Mouse (Mus musculus) MEL (cell line): ENCODE results near the gene Cd47.

Experiments
- CTCF ChIP-seq, 3 experiments: IDR thresholded peaks in 2 of 3; conservative IDR thresholded peaks in 1 of 3; 2 replicates each; pipeline ENCODE4 v1.5.1; 2011 to 2012; ENCODE audit warnings: low read length in 3 of 3, low read depth in 2 of 3, mild to moderate bottlenecking in 2 of 3, improper control_type of control experiment in 1 of 3, inconsistent platforms in 1 of 3, mixed read lengths in 1 of 3, moderate library complexity in 1 of 3; ENCODE audit not compliant: control insufficient read depth in 1 of 3, insufficient read depth in 1 of 3, poor library complexity in 1 of 3, severe bottlenecking in 1 of 3
- E2F4 ChIP-seq: IDR thresholded peaks from 2 replicates; pipeline ENCODE4 v1.6.1; 2011; ENCODE audit warnings: low read depth, low read length, improper control_type of control experiment, borderline replicate concordance
- ETS1 ChIP-seq: IDR thresholded peaks from 2 replicates; pipeline ENCODE4 v1.6.1; 2012; ENCODE audit warnings: low read depth, mild to moderate bottlenecking, inconsistent platforms, low read length, improper control_type of control experiment, moderate library complexity
- GABPA ChIP-seq: IDR thresholded peaks from 2 replicates; pipeline ENCODE4 v1.6.1; 2012; ENCODE audit warnings: low read depth, mild to moderate bottlenecking, inconsistent platforms, low read length, improper control_type of control experiment, moderate library complexity
- HCFC1 ChIP-seq: IDR thresholded peaks from 2 replicates; pipeline ENCODE4 v1.6.1; 2012; ENCODE audit warnings: low read depth, mild to moderate bottlenecking, inconsistent platforms, low read length, improper control_type of control experiment, moderate library complexity
- MAX ChIP-seq: IDR thresholded peaks from 2 replicates; pipeline ENCODE4 v1.6.1; 2011; ENCODE audit warnings: low read length, improper control_type of control experiment
- MAZ ChIP-seq: IDR thresholded peaks from 2 replicates; pipeline ENCODE4 v1.6.1; 2012; ENCODE audit warnings: low read depth, mild to moderate bottlenecking, inconsistent platforms, low read length, improper control_type of control experiment
- POLR2A ChIP-seq, 2 experiments: IDR thresholded peaks; 2 replicates each; pipeline ENCODE4 v1.6.1; 2011 to 2012; ENCODE audit warnings: low read length in 2 of 2, mild to moderate bottlenecking in 2 of 2, control low read depth in 1 of 2, improper control_type of control experiment in 1 of 2, low read depth in 1 of 2, moderate library complexity in 1 of 2; ENCODE audit not compliant: control insufficient read depth in 1 of 2, insufficient read depth in 1 of 2, poor library complexity in 1 of 2
- RCOR1 ChIP-seq: IDR thresholded peaks from 2 replicates; pipeline ENCODE4 v1.6.1; 2012; ENCODE audit warnings: low read depth, mild to moderate bottlenecking, inconsistent platforms, low read length, improper control_type of control experiment
- SIN3A ChIP-seq: IDR thresholded peaks from 2 replicates; pipeline ENCODE4 v1.6.1; 2012; ENCODE audit warnings: low read length, improper control_type of control experiment, inconsistent platforms
- UBTF ChIP-seq: IDR thresholded peaks from 2 replicates; pipeline ENCODE4 v1.6.1; 2012; ENCODE audit warnings: low read depth, mild to moderate bottlenecking, inconsistent platforms, low read length, improper control_type of control experiment, moderate library complexity, borderline replicate concordance; ENCODE audit not compliant: insufficient read depth
- USF1 ChIP-seq: IDR thresholded peaks from 2 replicates; pipeline ENCODE4 v1.6.1; 2014; ENCODE audit warnings: low read depth, mild to moderate bottlenecking, inconsistent platforms, low read length, improper control_type of control experiment, moderate library complexity
- USF2 ChIP-seq, 2 experiments: IDR thresholded peaks; 2 replicates each; pipeline ENCODE4 v1.6.1; 2011 to 2012; ENCODE audit warnings: improper control_type of control experiment in 2 of 2, low read length in 2 of 2, borderline replicate concordance in 1 of 2, inconsistent platforms in 1 of 2, low read depth in 1 of 2, mild to moderate bottlenecking in 1 of 2; ENCODE audit not compliant: insufficient read depth in 1 of 2

DNA sequence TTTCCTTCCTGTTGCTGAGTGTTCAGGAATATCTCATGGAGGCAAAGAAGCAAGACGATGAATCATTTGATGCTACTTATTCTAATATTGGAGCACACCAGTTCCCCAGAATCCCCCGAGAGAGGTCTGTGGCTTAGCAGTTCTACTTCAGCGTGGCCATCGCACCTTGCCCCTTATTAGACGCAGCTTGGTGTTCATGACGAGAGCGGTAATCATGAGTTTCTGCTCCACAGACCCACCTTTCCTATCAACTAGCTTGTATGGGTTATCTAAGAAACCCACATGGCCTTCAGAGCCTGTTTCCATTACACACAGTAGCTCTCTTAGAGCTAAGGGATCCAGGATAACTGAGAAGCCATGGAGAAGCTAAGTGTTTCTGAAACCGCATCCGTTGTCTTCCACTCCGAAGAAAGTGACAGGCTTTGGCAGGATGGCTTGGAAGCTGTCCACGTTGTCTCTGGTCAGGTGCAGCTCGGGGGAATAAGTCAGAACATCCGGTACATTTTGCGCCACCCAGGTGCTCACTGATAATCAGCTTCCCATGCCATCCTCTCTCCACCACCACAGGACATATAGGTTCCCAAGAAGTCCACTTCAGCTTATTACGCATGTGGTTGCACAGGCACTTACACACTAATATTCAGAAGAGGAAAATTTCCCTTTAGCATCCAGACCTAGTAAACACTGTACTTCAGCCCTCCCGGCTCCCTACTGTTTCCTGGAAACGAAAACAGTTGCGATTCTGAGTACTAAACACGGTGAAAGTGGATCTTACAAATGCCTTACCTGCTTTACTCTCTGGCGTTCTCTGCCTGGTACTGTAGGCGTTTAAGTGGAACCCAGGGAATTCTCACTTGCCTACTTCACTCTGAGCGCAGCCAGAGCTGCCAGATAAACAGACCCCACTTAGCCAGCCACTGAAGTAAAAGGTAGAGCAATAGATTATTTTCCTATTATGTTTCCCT, 25.0 kb upstream of the Cd47 start:
- TF ChIP-seq E2F4: no peak
- TF ChIP-seq GABPA: no peak
- TF ChIP-seq CTCF (IDR thresholded peaks at IDR 0.05 in 2 of 3, conservative IDR thresholded peaks at IDR 0.05 in 1 of 3; ENCODE audit: control insufficient read depth in 1 of 3, insufficient read depth in 1 of 3, low read depth in 2 of 3, low read length in 3 of 3, poor library complexity in 1 of 3, severe bottlenecking in 1 of 3): no peak
- peak; percentile 69; the same call in 1 of the 2 replicates for TF ChIP-seq ETS1
- TF ChIP-seq SIN3A: peak; percentile 1; the same call in 1 of the 2 replicates
- TF ChIP-seq MAX: no peak; the same call in 1 of the 2 replicates
- TF ChIP-seq RCOR1: no peak
- TF ChIP-seq POLR2A (IDR thresholded peaks at IDR 0.05; ENCODE audit: control insufficient read depth in 1 of 2, insufficient read depth in 1 of 2, low read depth in 1 of 2, low read length in 2 of 2, poor library complexity in 1 of 2): peak in 1 of 2 experiments; percentile 48; a peak in 2 of 4 replicates
- TF ChIP-seq USF2 (IDR thresholded peaks at IDR 0.05; ENCODE audit: borderline replicate concordance in 1 of 2, insufficient read depth in 1 of 2, low read depth in 1 of 2, low read length in 2 of 2): no peak
- TF ChIP-seq MAZ: no peak
- no peak for TF ChIP-seq HCFC1
- no peak for TF ChIP-seq USF1
- no peak for TF ChIP-seq UBTF
